Mouse (Mus musculus) MN1 (cell line): ENCODE measurements around the gene Mmd.

Experiments
- DNase-seq: peaks from one replicate; pipeline ENCODE4 v3.0.0-alpha.2; 2016; ENCODE audit warnings: low spot score

Mmd gene

DNA sequence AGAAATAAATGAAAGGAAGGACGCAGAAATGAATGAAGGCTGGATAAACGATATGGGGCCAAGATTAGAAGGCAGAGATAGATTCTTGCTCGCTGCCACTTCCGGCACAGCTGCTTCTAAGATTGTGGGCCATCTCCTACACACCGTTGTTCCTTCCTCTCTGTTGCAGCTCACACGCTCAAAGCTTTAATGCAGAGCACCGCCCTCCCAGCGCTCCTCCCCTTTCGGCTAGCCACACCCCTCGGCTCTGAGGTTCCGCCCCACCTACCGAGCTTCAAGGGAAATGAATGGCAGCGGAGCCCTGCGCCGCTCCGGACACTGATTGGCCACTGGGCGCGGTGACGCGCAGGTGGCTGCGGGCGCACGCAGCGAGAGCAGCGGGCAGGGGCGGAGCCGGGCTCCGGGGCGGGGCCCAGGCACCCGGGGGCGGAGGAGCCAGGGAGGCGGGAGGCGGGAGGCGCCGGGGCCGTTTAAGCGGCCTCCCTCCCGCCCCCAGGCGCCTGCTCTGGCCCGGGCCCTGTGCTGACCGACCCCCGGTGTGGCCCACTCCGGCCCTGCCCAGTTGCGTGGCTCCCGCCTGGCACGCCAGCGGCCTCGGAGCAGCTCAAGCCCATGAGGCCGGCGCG is at the start of gene Mmd:
Mmd (plus strand) TSS at position 432 of the 626 bp plus-strand sequence.
- DNase-seq = peak; percentile 97

DNA sequence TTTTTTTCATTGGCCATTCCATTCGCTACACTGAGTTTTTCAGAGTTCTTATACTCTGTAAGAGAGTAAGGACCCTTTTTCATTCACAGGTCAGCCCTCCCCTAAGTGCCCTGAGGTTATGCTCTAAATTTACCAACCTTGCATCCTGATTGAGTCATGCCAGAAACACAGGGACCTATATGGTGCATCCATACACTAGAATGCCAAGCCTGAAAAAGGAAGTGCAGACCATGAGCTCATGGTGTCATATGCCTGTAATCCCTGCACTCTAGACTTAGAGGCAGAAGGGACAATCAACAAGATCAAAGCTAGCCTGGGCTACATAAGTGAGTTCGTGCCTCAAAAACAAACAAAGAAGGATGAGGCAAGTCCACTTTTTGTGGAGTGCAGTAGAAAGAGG is 48.4 kb upstream of the Mmd start:
- DNase-seq = no peak

DNA sequence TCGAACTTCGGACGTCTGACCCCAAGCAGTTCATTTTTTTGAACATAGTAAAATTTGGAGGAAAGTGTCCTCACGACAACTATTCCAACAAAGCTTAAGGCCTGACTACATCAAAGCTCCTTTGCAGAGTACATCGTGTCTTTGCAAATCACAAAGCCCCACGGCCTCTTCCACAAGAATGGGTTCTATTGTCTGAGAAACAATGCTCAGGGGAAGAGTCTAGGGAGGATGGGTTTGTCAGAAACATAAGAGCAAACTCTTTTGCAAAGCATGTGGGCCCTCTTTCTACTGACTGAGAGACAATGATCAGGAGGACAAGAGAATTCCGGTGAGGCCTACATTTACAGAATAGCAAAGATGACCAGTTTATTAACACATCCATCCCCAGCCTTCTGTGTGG is 35.0 kb upstream of the Mmd start:
- no peak for DNase-seq

DNA sequence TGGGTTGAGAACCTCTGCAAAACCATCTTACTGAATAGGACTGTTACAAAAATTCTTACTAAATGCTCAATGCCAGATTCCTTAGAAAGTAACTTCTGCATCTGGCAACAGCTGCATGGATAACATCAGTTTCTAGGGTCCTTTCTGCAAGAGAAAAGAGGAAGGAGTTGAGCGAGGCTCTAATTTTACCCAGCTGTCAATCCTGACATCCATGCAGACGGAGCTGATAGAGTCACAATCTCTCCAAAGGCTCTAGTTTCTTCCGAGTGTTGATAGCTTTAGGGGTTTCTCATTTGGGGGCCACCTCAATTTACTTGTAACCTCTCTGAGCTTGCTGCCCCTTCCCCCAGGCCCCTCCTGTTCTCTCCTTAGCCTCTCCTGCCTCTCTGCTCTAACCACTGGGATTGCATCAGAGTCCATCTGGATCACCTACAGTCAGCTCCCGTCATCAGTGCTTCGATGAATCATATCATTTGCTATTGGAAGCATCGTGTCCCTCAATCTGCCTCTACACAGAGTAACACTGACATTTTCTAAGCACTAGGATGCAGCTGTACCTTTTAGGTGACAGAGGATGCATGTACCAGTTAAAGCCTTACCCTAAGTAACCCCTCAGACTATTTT is 29.1 kb upstream of the Mmd start:
- peak; percentile 21 for DNase-seq

DNA sequence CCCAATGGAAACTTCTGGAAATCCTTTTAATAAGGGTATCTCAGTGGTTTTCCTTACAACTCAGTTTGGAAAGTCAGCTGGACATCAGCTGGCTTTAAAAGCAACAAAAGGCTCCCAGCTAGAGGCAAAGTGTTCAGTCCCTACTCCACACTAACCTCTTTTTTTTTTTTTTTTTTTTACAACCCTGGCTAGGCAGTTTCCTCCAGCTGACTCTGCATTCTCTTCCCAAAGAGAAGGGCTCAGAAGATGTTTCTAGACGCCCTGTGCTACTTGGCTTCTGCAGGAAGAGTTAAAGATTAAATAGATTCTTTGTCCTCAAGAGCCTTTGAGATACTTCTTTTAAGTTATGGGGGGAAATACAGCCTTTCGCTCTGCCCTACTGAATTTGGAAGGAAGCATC is 28.5 kb upstream of the Mmd start:
- DNase-seq = no peak

DNA sequence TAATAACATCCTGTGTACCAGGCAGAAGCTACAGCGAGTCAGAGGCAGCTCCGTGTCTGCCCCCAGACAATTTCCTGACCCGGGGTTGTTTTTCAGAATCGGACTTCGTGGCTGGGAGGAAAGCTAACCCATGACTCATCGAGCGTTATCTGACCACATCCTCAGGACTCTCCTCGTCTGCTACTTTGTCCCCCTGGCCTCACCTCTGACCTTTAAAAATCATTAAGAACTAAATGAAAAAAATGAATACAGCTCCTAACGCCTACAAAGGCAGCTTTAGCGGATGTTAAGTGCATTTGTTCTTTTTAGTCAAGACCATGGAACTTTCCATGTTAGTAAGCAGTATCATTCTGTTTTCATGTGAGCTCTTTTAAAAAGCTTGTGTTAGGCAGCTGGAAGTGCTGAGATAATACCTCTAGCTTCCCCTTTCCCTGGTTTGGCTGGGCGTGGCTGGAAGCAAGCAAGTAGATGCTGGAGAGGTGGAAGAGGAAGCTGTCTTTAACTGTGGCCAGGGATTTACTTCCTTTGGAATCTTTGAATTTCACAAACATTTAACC is 24.3 kb upstream of the Mmd start:
- DNase-seq = peak; percentile 60

DNA sequence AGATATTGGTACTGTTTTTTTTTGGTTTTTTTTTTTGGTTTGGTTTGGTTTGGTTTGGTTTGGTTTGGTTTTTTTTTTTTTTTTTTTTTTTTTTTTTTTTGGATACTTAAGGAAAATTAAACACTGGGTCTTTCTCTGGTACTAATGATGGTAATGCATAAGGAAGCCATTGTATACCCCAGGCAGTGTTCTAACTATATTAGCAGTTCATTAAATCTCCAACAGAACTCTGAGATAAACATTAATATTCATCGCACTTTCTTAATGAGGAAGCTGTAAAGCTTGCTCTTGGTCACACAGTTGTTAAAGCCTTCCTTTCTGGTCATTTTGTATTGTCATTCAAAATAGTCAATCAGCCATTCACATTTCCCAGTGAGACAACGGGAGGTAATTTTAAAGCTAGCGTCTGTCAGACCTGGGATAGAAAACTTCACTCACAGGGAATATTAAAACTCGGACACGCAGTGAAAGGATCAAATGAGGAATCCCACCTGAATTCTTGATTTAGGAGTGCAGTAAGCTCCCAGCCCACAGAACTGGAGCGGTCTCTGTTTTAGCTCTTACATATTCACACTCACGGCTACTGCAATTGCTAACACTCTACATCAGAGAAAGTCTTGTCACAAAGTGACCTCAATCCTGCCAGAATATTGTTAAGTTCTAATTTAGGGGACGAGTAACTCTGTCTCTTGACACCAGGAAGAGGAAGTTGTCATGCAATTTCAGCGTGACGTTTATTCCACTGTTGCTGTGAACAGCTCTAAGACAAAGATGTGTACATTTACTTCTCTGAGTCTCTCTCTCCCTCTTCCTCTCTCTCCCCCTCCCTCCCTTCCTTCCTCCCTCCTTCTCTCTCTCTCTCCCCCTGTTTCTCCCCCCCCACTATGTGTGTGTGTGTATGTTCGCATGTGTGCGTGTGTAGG is 22.0 kb upstream of the Mmd start:
- no peak for DNase-seq

DNA sequence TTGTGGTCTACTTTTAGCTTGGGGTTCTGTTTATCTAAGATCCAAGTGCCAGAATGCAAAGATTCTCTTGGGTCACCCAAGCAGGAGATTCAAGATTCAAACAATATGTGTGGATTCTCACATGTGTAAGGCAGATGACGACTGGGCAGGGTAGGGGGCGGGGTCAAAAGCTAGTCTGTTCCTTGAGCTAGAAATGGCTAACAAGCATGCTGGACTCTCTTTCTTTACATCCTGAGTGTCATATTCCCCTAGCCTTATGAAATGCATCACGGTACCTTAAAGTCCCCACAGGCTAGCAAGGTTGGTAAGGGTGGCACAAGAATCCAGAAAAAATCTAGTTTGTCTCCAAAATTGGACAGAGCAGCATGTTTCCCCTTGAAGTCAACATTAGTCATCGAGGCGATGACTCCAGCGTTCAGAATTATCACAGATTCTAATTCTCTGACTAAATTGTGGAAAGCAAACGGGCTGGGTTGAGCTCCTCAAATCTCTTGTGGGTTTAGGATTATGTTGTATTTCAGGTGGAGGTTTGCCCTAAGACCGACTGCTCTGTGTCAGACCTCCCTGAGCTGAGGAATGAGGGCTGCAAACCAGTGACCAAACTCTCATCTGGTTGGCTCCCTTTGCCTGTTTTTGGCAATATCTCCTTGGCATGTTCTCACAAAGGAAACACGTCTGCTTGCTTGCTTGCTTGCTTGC is 20.9 kb upstream of the Mmd start:
- DNase-seq = no peak

DNA sequence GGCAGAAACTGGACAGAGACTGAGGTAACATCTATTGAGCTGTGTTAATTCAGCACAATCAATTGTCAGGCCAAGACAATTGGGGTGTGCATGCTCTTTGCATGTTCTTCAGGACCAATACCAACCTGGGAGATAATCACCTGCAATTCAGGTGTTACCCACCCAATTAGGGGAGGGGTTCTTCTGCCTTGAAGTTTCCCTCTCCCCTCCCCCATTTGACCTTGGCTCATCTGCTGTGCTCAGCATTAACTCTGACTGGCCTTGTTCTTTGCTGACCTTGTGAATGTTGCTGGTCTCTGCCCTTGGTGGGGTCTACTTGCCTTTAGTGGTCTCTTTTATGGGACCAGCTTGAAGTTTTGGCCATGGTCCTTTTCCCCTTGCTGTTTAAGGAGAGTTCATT is 19.5 kb upstream of the Mmd start:
- DNase-seq = no peak

DNA sequence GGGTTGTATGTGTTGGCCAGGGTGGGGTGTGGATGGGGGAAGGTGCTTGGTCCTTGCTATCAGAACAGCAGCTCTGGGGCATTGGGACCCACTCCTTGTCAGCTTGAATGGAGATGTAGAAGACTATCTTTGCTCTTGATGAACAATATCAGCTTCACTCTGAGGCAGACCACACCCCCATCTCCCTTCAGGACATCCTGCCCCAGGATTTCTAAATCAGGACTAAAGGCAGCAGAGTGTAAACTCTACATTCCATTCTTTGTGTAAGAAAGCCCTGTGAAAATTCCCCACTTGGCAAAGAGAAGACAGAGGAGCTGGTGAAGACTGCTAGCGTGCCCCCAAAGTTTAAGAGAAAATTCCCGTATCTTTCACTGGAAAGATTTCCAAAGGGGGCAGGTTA is 18.6 kb upstream of the Mmd start:
- no peak for DNase-seq

DNA sequence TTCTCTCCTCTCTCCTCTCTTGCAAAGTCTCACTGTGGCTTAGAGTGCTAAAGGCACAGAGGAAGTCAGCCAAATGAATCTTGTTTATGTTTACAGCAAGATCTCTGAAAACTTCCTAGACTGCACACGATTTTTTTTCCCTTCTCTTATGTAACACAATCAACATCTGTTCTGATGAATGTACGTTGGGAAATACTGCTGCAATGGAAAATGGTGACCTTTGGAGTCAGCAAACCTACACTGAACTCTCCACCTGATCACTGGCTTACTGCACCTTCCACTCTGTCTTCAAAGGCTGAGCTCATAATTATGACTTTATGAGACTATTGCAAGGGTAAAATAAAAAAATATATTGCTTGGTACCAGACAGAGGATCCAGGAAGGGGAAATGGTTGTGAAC is 17.6 kb upstream of the Mmd start:
- no peak for DNase-seq

DNA sequence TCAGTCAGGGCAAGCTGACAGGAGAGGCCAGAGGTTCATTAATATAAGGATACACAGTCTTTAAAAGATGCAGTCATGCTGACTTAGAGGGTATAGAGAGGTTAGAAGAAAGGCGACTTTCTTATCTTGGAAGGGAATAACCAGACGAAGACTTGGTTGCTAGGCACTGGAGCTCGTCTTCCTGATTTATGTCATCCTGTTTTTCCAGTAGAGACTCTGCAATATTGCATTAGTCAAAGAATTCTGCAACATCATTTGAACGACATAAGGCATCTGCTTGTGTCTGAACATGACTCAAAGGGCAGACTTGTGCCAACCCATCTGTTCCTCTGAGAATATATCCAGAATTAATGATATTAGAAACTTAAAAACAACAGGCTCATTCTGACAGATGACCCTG is 16.6 kb upstream of the Mmd start:
- DNase-seq = peak; percentile 84

DNA sequence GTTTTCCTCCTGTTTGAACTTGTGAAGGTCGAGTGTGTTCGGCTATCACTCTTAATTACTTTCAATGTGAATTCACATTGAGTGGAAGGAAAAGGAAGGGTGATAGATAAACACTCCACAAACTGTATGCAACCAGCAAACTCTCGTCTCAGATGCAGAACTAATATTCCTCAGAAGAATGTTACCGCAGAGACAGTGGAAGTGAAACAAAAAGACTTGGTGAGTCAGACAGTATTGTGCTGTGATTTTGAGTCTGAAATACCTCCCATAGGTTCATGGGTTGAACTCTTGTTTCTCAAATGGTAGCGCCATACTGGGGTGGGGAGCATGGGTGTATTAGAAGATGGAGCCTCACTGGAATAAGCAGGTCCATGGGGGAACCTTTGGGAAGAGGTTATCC is 14.0 kb upstream of the Mmd start:
- DNase-seq = no peak

DNA sequence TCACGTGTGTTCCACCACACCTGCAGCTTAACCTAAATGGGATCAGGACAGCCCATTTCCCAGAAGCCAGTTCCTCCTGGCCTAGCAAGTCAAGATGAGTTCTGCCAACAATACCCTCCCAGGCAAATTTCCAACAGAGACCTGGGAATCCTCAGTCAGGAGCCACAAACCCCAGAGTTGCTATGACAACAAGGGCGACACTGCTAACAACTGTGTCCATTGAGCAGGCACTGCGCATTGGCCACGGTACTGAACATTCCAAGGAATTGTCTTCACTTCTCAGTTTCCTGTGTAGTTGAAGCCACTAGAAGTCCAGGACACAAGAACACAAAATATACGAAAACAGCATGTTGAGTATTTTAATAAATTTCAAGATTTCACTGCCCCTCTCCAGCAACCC is 11.6 kb upstream of the Mmd start:
- DNase-seq = no peak

DNA sequence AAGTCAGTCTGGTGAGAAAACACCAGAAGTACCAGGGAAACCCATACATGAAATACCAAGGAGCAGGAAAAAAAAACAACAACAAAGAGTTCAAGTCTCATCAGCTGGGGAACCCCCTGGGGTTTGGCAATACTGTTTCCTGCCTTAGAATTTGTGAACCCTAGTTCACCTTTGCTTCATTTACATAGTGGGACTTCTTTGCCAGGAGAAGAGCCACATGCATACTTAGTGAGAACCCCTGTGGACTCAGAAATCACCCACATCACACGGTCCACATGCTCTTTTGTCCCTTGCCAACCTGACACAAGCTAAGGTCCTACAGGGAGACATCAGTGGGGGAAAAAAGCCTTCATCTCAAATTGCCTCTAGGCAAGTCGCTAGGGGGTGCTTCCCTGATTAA is 10.6 kb upstream of the Mmd start:
- DNase-seq = no peak

DNA sequence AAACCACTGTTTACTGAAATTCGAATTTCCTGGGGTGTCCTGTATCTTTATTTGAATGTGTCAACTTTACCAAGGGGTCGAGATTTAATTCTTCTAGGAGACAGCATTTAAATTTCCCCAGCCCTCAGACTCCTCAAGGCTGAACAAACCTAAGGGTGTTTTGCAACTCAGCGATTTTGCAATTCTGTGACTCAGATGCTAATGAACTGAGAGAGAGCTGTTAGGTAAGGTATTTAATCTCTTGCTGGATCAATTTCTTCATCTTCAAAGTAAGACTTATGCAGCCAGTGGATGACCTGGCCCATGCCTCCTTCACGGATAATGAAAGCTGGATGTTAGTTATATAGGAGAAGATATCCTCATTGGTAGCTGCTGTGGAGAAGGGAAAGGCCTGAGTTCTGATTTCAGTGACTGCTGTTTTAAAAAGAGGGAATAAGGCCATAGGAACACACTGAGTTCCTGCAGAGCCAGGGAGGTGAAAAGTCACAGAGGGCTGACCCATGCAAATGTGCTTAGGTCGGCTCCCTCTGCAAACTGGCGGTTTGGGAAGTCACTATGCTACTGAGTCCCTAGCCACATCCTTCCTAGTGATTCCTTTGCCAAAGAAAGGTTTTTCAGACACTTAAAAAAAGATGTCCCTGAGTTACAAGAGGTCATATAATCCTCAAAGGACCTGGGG is 8.5 kb upstream of the Mmd start:
- DNase-seq = no peak

DNA sequence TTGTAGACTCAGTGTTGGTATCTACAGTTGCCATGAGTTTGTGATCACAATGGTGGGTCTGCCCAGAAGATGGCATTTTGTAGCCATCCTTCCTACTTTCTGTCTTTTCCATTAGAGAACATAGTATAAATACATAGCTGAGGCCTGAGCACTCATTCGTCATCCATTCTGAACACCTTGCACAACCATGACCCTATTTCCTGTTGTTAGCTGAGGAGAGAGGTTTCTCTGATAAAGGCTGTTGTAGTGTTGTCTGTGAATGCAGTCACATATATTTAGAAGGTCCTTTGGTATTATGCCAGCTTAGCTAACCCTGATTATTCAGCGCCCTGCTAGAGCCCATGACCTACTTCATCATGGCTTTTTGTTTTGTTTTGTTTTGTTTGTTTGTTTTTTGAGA is 7.4 kb upstream of the Mmd start:
- no peak for DNase-seq

DNA sequence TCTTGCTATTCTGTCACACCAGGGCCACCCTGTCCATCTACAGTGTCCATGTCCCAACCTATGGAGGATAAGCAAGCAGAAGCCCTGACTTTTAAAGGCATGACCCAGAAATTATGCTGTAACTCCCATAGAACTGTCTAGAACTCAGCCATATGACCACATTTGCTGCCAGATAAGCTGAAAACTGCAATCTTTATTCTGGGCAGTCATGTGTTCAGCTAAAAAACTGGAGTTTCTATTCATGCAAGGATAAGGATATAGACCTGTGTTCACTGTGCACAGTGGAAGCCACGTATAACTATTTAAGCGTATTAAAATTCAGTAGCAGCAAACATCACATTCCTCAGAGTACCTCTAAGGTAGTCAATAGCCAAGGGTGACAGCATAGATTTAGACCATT is 6.0 kb upstream of the Mmd start:
- DNase-seq = no peak

DNA sequence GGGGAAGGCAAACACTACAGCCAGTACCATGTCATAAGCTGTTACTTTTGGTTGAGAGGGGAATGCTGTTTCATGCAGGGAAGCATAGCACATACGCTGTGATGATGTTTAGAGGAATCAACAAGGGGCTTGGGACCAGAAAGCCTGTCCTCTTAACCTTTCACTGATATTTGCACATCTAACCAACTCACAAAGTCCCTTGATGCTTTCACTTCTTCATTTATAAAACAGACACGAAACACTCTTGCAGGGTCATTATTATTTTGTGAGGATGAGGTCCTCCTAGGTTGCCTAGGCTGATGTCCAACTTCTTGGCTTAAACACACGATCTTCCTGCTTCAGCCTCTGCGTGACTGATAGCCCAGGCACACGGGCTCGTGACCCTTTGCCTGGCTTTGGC is 3.6 kb upstream of the Mmd start:
- no peak for DNase-seq

DNA sequence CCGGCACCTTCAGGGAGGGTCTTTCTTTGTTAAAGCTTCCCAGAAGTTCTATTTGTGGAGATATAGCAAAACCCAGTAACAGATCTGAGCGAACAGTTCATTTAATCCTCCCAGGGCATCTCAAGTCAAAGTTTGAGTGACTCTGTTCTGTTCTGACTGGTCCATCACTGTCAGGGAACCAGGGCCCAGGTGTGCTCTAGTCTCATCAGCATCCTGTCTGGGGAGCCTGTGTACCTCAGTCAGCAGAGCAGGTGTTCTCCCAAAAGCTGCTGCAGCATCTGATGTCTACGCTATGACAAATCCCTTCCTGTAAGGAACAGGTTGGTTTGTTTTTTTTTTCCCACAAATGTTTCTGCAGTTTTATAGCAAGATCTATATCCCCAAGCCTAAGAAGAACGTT is 2.6 kb upstream of the Mmd start:
- DNase-seq = no peak

DNA sequence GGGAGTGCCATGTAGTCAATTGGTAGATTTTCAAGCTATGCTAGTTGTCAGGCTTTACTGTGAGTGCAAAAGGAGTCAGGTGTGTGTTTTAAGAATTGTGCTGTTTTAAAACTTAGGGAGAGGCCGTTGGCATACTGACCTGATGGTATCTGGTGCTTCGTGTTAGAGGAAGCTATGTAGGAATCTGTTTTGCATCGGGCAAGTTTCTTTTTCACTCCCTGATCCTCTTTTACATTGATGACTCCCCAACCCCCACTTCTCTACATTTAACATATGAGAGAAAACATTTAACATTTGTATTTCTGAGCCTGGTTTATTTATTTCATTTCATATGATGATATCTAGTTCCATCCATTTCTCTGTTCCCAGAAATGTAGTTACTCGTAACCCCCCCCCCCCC is 1.5 kb upstream of the Mmd start:
- no peak for DNase-seq

DNA sequence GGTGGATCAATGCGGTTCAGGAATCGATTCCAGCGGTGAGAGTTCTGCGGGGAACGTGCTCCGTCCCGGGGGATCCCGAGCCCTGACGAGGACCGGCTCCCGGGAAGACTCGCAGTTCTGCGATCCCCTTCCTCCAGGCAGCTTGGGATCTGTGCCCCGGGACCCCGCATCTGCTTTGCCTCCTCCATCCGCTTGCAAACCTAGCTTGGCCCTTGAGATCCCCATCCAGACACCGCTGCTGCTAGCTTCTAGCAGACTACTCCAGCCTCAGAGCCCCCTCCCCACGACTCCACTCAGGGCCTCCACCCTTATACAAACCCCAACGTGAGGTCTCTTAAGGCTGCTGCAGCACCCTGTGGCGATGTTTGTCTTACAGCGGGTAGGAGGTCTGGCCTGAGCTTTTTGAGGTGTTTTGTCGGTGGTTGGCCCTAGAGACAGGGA is 465 bp downstream of the Mmd start:
- no peak for DNase-seq
